Mouse (Mus musculus) kidney, adult 2 months (tissue): ENCODE results near the gene Trp53bp2.

Source experiments
- CTCF ChIP-seq: fragments of 200-500 bp; conservative IDR thresholded peaks from 2 replicates; pipeline ENCODE4 v1.5.1; 2011; ENCODE audit warnings: low read depth, mild to moderate bottlenecking, control low read depth, low read length, moderate library complexity, mixed read lengths; ENCODE audit not compliant: insufficient read depth, insufficient read length
- POLR2A ChIP-seq: fragments of 200-500 bp; IDR thresholded peaks from one replicate; pipeline ENCODE4 v1.6.1; 2011; ENCODE audit warnings: low read depth, low read length, control low read depth

DNA sequence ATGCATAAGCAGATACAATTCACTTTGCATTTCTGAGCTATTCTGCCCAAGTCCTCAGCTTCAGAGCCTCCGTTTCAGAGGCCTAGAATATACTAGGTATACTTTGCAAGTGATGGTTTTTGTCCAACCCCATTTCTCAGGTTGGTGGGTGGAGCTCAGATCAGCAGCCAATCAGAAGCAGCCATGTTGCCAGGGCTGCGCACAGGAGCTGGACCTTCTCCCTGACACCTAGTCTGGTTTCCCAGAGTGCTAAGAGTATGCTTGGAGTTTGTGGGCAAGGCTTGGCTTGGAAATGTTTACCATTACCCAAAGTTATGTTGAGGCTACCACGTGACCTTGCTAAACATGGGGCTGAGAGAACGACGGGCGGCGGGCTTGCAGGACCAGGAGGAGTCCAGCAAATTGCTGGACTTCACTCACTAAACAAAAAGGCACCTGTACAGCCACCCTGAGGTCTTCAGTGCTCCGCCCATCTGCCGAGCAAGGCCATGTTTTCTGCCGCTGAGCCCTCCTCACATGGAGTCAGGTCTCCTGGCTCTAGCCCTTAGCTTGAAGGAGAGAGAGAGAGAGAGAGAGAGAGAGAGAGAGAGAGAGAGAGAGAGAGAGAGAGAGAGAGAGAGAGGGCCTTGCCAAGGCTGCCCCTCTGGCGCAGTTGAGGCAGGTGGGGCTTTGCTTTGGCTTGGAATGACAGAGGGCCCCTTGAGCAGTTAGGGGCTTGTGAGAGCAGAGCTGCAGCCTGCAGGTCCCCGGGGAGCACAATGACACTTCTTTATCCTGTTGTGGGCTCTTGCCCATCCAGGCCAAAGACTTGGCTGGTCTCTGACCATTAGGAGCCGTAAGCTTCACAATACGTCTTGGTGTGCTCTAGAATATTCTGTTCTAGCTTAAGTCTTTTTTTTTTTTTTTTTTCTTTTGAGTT lies 74.3 kb downstream of the Trp53bp2 start:
- TF ChIP-seq CTCF (no peak), POLR2A (no peak)
